Mouse (Mus musculus) limb, embryonic 11.5 days (tissue): ENCODE data around the gene Xrcc3. TPM values are rescaled to one million over a fixed set of nuclear protein-coding genes. Genes with fewer than 3 reads are reported as not detected.

Experiments used
- ATAC-seq: fragments of 200-750 bp; cut with Nextera tagmentation; 2 replicates; pipeline ENCODE4 v1.8.0; 2017; ENCODE audit warnings: low read depth; ENCODE audit not compliant: insufficient number of reproducible peaks, low FRiP score, low TSS enrichment
- DNase-seq: peaks from one replicate; pipeline ENCODE4 v3.0.0-alpha.2; 2015; ENCODE audit warnings: low spot score
- H3K27ac ChIP-seq: fragments of 300-500 bp; sonication (generic); replicated peaks from 2 replicates; pipeline ENCODE4 v1.5.1; 2014; ENCODE audit warnings: low read depth, mild to moderate bottlenecking, low read length
- H3K27me3 ChIP-seq: fragments of 300-500 bp; sonication (generic); 2 replicates; pipeline ENCODE4 v1.6.1; 2014; ENCODE audit warnings: mild to moderate bottlenecking, low read length, mixed read lengths; ENCODE audit not compliant: control insufficient read depth, insufficient read depth
- H3K36me3 ChIP-seq: fragments of 300-500 bp; sonication (generic); 2 replicates; pipeline ENCODE4 v1.6.1; 2014; ENCODE audit warnings: mild to moderate bottlenecking, low read length, moderate library complexity, mixed read lengths; ENCODE audit not compliant: control insufficient read depth, insufficient read depth
- H3K4me1 ChIP-seq: fragments of 300-500 bp; sonication (generic); 2 replicates; pipeline ENCODE4 v1.6.1; 2014; ENCODE audit warnings: low read length, mixed read lengths; ENCODE audit not compliant: control insufficient read depth, insufficient read depth
- H3K4me2 ChIP-seq: fragments of 300-500 bp; sonication (generic); 2 replicates; pipeline ENCODE4 v1.6.1; 2014; ENCODE audit warnings: low read depth, mild to moderate bottlenecking, moderate library complexity; ENCODE audit not compliant: severe bottlenecking
- H3K4me3 ChIP-seq: fragments of 300-500 bp; sonication (generic); 2 replicates; pipeline ENCODE4 v1.5.1; 2014; ENCODE audit warnings: low read depth, low read length
- H3K9ac ChIP-seq: fragments of 300-500 bp; sonication (generic); 2 replicates; pipeline ENCODE4 v1.6.1; 2014; ENCODE audit warnings: mild to moderate bottlenecking, low read length
- H3K9me3 ChIP-seq: fragments of 300-500 bp; sonication (generic); 2 replicates; pipeline ENCODE4 v1.6.1; 2016; ENCODE audit warnings: low read length; ENCODE audit not compliant: control insufficient read depth
- WGBS: fragments of 180-500 bp; shearing (Covaris S2); extraction: QIAGEN DNeasy Blood & Tissue Kit; methylation state at CpG from one replicate; pipeline ENCODE4 v1.1.7; 2014; 5-methylcytosine and 5-hydroxymethylcytosine counted together
- polyA plus RNA-seq: library from polyadenylated mRNA; unstranded; fragments of >200 nt; fragmentation: Nextera tagmentation; extraction: Ambion mirVana; gene quantifications from 2 replicates; pipeline ENCODE4 v1.2.1, GENCODE M21; 2014

The Xrcc3 gene
- 22.7 and 26.0 TPM in 2 replicates for polyA plus RNA-seq

GRCm38 (mm10) chr12:111813766-111814617 lies at the start of gene Xrcc3, which contains the start of gene Zfyve21:
Gene Xrcc3 (minus strand): TSS chr12:111813873.
Gene Zfyve21 (plus strand): TSS chr12:111814170.
- Histone ChIP-seq H3K9ac (peak within 1 kb of the TSS; percentile 69), H3K9me3 (no peaks in the 10 kb centered on the region), H3K36me3 (no peaks in the 10 kb centered on the region), H3K4me3 (peak within 1 kb of the TSS; percentile 85), H3K4me2 (peak within 1 kb of the TSS; percentile 77), H3K4me1 (peaks cover 30% of the 10 kb centered on the region), H3K27ac (peak within 1 kb of the TSS; percentile 69), H3K27me3 (no peaks in the 10 kb centered on the region)
- DNase-seq = peak; percentile 98
- WGBS = under 1% methylated on average over 86 of the region's 87 CpGs
- peak; percentile 99 for ATAC-seq

GRCm38 (mm10) chr12:111855448-111855847 lies 41.8 kb upstream of the Xrcc3 start:
- no peaks in the 10 kb centered on the region for H3K9me3 ChIP-seq
- WGBS = 92% methylated on average over 2 of the region's 2 CpGs
- no peaks in the 10 kb centered on the region for H3K27me3 ChIP-seq
- no peaks in the 10 kb centered on the region for H3K36me3 ChIP-seq
- H3K9ac ChIP-seq = no peak overlapping the region
- H3K4me3 ChIP-seq = no peak overlapping the region
- H3K4me2 ChIP-seq = no peak overlapping the region
- no peaks in the 10 kb centered on the region for H3K4me1 ChIP-seq
- DNase-seq (no peak), ATAC-seq (no peak)
- H3K27ac ChIP-seq = no peak overlapping the region

- Histone ChIP-seq H3K4me3 (no peak overlapping the region), H3K4me2 (no peak overlapping the region), H3K36me3 (no peaks in the 10 kb centered on the region), H3K9ac (no peak overlapping the region), H3K4me1 (no peaks in the 10 kb centered on the region), H3K27me3 (no peaks in the 10 kb centered on the region), H3K27ac (no peak overlapping the region), H3K9me3 (no peaks in the 10 kb centered on the region)
- ATAC-seq (no peak), DNase-seq (no peak)
- WGBS = 71% methylated on average over 4 of the region's 4 CpGs
These were observed 39.9 kb upstream of the Xrcc3 start for GRCm38 (mm10) chr12:111853546-111853945.

- DNase-seq (no peak), ATAC-seq (no peak)
- no peaks in the 10 kb centered on the region for H3K27me3 ChIP-seq
These were observed 39.4 kb upstream of the Xrcc3 start for GRCm38 (mm10) chr12:111853011-111853436.

GRCm38 (mm10) chr12:111851745-111852144 lies 38.1 kb upstream of the Xrcc3 start:
- 82% methylated on average over 5 of the region's 5 CpGs for WGBS
- Histone ChIP-seq H3K27me3 (no peaks in the 10 kb centered on the region), H3K9ac (no peak overlapping the region)

More at GRCm38 (mm10) chr12:111853011-111853436, 39.4 kb upstream of the Xrcc3 start:
- H3K4me1 ChIP-seq = no peaks in the 10 kb centered on the region
- no peak overlapping the region for H3K9ac ChIP-seq
- WGBS = 60% methylated on average over 10 of the region's 10 CpGs
- H3K27ac ChIP-seq = no peak overlapping the region
- H3K9me3 ChIP-seq = no peaks in the 10 kb centered on the region
- H3K36me3 ChIP-seq = no peaks in the 10 kb centered on the region
- H3K4me3 ChIP-seq = no peak overlapping the region
- H3K4me2 ChIP-seq = no peak overlapping the region

GRCm38 (mm10) chr12:111851235-111851634 lies 37.6 kb upstream of the Xrcc3 start:
- Histone ChIP-seq H3K27me3 (no peaks in the 10 kb centered on the region), H3K9ac (no peak overlapping the region), H3K27ac (no peak overlapping the region), H3K36me3 (no peaks in the 10 kb centered on the region), H3K4me3 (no peak overlapping the region), H3K4me2 (no peak overlapping the region), H3K9me3 (no peaks in the 10 kb centered on the region), H3K4me1 (no peaks in the 10 kb centered on the region)
- 48% methylated on average over 2 of the region's 2 CpGs for WGBS
- ATAC-seq (no peak), DNase-seq (no peak)

More at GRCm38 (mm10) chr12:111851745-111852144, 38.1 kb upstream of the Xrcc3 start:
- no peaks in the 10 kb centered on the region for H3K9me3 ChIP-seq
- H3K4me1 ChIP-seq = no peaks in the 10 kb centered on the region
- no peaks in the 10 kb centered on the region for H3K36me3 ChIP-seq
- ATAC-seq (no peak), DNase-seq (no peak)
- no peak overlapping the region for H3K4me3 ChIP-seq
- H3K27ac ChIP-seq = no peak overlapping the region
- H3K4me2 ChIP-seq = no peak overlapping the region

- DNase-seq (no peak), ATAC-seq (no peak)
- no peaks in the 10 kb centered on the region for H3K4me1 ChIP-seq
- no peak overlapping the region for H3K4me2 ChIP-seq
- no peak overlapping the region for H3K4me3 ChIP-seq
- H3K27ac ChIP-seq = no peak overlapping the region
- WGBS = 63% methylated on average over 9 of the region's 9 CpGs
- no peak overlapping the region for H3K9ac ChIP-seq
- H3K9me3 ChIP-seq = no peaks in the 10 kb centered on the region
- H3K27me3 ChIP-seq = no peaks in the 10 kb centered on the region
- no peaks in the 10 kb centered on the region for H3K36me3 ChIP-seq
These were observed 34.7 kb upstream of the Xrcc3 start for GRCm38 (mm10) chr12:111848300-111848798.

- 84% methylated on average over 10 of the region's 10 CpGs for WGBS
- Histone ChIP-seq H3K9me3 (no peaks in the 10 kb centered on the region), H3K4me2 (no peak overlapping the region), H3K36me3 (no peaks in the 10 kb centered on the region), H3K27me3 (no peaks in the 10 kb centered on the region), H3K4me1 (no peaks in the 10 kb centered on the region), H3K27ac (no peak overlapping the region), H3K9ac (no peak overlapping the region), H3K4me3 (no peak overlapping the region)
- no peak for ATAC-seq
- DNase-seq = no peak
These were observed 33.1 kb upstream of the Xrcc3 start for GRCm38 (mm10) chr12:111846815-111847214.
